Mouse (Mus musculus): ENCODE measurements around the gene Phxr2. TPM values are rescaled to one million over a fixed set of nuclear protein-coding genes. Genes with fewer than 3 reads are reported as not detected.

Phxr2 gene
- polyA plus RNA-seq, 1 experiment from 2014 or later, result not detected

GRCm38 (mm10) chr10:99126954-99127353 lies 829 bp upstream of the Phxr2 start:
- 91% methylated on average over 14 of the region's 14 CpGs for WGBS
- H3K36me3 ChIP-seq (ENCODE audit: control insufficient read depth, insufficient read depth, low read length), result 0 out of 2 replicates have a peak, but pooled peaks cover 2% of the 10 kb centered on the region
- ATAC-seq (ENCODE audit: insufficient read depth, low FRiP score, low TSS enrichment) (no peak), DNase-seq (ENCODE audit: low spot score) (no peak)
- no peak overlapping the region for H3K4me2 ChIP-seq (ENCODE audit: low read depth)
- no peaks in the 10 kb centered on the region for H3K27me3 ChIP-seq (ENCODE audit: control insufficient read depth, insufficient read depth, low read length)
- H3K9me3 ChIP-seq (ENCODE audit: control insufficient read depth, low read length), result no peaks in the 10 kb centered on the region
- H3K4me1 ChIP-seq (ENCODE audit: control insufficient read depth, insufficient read depth, low read length), result no peaks in the 10 kb centered on the region
- no peak overlapping the region for H3K4me3 ChIP-seq (ENCODE audit: low read depth, low read length)
- no peak overlapping the region for H3K9ac ChIP-seq (ENCODE audit: low read length)
- H3K27ac ChIP-seq (ENCODE audit: low read depth, low read length), result no peak overlapping the region

DNA sequence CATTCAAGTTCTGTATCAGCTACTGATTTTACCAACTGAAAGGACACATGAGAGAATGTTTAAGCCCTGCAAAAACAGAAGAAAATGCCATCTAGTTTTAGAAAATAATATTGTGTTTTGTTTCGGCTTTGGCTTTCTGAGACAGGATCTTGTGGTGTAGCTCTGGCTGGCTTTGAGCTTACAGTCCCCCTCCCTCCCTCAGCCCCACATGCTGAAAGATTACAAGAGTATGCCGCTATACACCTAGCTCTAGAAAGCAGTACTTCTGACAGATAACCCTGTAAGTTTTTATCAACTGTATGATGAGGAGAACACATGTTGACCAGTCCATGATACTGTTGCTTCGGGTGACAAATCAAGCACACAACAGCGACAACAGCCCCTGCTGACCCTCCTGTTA lies 6.7 kb downstream of the Phxr2 start:
- no peak overlapping the region for H3K4me3 ChIP-seq (ENCODE audit: low read depth, low read length)
- H3K9me3 ChIP-seq (ENCODE audit: control insufficient read depth, low read length), result no peaks in the 10 kb centered on the region
- H3K4me1 ChIP-seq (ENCODE audit: control insufficient read depth, insufficient read depth, low read length), result peaks cover 2% of the 10 kb centered on the region; the same call in 1 of the 2 replicates
- DNase-seq (ENCODE audit: low spot score), result no peak
- H3K4me2 ChIP-seq (ENCODE audit: low read depth), result no peak overlapping the region
- WGBS, result 81% methylated on average over 4 of the region's 4 CpGs
- H3K36me3 ChIP-seq (ENCODE audit: control insufficient read depth, insufficient read depth, low read length), result no peaks in the 10 kb centered on the region
- no peak for ATAC-seq (ENCODE audit: insufficient read depth, low FRiP score, low TSS enrichment)
- no peaks in the 10 kb centered on the region for H3K27me3 ChIP-seq (ENCODE audit: control insufficient read depth, insufficient read depth, low read length)
- no peak overlapping the region for H3K9ac ChIP-seq (ENCODE audit: low read length)
- no peak overlapping the region for H3K27ac ChIP-seq (ENCODE audit: low read depth, low read length)

GRCm38 (mm10) chr10:99118697-99119096 lies 7.4 kb downstream of the Phxr2 start:
- Histone ChIP-seq H3K9ac (ENCODE audit: low read length) (no peak overlapping the region), H3K4me1 (ENCODE audit: control insufficient read depth, insufficient read depth, low read length) (peaks cover 2% of the 10 kb centered on the region), H3K9me3 (ENCODE audit: control insufficient read depth, low read length) (no peaks in the 10 kb centered on the region), H3K27me3 (ENCODE audit: control insufficient read depth, insufficient read depth, low read length) (no peaks in the 10 kb centered on the region), H3K4me3 (ENCODE audit: low read depth, low read length) (no peak overlapping the region), H3K36me3 (ENCODE audit: control insufficient read depth, insufficient read depth, low read length) (no peaks in the 10 kb centered on the region), H3K27ac (ENCODE audit: low read depth, low read length) (no peak overlapping the region), H3K4me2 (ENCODE audit: low read depth) (no peak overlapping the region)
- ATAC-seq (ENCODE audit: insufficient read depth, low FRiP score, low TSS enrichment), result no peak
- 67% methylated on average over 6 of the region's 6 CpGs for WGBS
- no peak for DNase-seq (ENCODE audit: low spot score)

DNA sequence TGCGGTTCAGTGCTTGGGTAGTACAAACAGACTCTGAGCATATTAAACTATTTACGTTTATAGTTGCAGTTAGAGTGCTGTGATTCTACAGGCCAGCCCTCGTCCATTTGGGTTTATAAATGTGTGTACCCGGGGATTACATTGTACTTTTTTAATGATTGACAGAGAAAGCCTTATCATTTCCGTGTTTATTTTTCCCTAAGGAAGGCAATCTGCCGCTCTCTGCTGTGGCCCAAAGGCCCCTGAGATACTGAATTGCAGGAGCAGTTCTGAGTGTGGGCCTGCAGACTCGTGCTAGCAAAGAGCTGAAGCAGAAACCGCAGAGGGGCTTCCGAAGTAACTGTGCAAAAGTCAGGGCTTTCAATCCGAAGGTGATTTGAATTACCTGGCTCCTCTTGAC lies 8.2 kb downstream of the Phxr2 start:
- no peaks in the 10 kb centered on the region for H3K27me3 ChIP-seq (ENCODE audit: control insufficient read depth, insufficient read depth, low read length)
- H3K4me2 ChIP-seq (ENCODE audit: low read depth), result no peak overlapping the region
- DNase-seq (ENCODE audit: low spot score), result no peak
- no peaks in the 10 kb centered on the region for H3K9me3 ChIP-seq (ENCODE audit: control insufficient read depth, low read length)
- no peak overlapping the region for H3K4me3 ChIP-seq (ENCODE audit: low read depth, low read length)
- no peaks in the 10 kb centered on the region for H3K36me3 ChIP-seq (ENCODE audit: control insufficient read depth, insufficient read depth, low read length)
- WGBS, result 82% methylated on average over 10 of the region's 10 CpGs
- no peak for ATAC-seq (ENCODE audit: insufficient read depth, low FRiP score, low TSS enrichment)
- H3K4me1 ChIP-seq (ENCODE audit: control insufficient read depth, insufficient read depth, low read length), result peaks cover 2% of the 10 kb centered on the region
- H3K9ac ChIP-seq (ENCODE audit: low read length), result no peak overlapping the region
- H3K27ac ChIP-seq (ENCODE audit: low read depth, low read length), result no peak overlapping the region

DNA sequence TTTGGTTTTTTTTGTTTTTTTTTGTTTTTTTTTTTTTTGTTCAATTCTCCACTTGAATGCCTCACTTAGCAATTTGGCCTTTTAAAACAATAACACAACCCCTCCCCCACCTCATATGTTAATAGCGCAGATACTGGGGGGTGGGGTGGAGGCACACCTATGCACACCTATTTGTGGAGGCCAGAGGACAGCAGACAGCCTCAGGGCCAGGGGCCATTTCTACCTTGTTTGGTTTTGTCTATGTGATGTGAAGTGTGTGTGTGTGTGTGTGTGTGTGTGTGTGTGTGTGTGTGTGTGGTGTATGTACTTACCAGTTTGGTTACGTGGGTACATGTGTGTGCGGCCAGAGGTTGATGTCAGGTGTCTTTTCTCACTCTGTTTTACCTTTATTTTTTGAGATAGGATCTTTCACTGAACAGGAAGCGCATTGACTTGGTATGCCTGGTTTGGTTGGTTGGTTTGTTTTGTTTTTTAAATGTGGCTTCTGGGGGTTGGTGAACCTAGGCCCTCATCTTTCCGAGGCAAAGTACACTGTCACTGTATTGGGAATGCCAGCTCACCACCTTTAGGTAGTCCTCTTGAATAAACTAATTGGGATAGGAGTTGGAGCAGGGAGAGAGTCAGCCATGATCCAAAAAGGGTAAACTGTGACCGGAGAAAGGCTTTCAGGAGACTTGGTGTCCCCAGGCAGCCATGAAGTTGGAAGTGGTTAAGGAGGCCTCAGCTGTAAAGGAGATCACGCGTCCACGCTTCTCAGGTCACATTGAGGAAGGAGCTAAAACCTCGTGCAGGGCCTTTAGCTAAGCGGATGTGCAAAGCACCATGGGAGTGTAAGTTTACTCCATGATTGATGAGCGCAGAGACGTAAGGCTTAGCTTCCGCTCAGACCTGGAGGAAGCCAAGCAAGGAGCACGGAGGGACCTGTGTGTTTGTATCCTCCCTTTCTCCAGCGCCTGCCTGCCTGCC lies 9.2 kb downstream of the Phxr2 start:
- H3K27me3 ChIP-seq (ENCODE audit: control insufficient read depth, insufficient read depth, low read length), result no peaks in the 10 kb centered on the region
- no peak overlapping the region for H3K27ac ChIP-seq (ENCODE audit: low read depth, low read length)
- no peak overlapping the region for H3K4me2 ChIP-seq (ENCODE audit: low read depth)
- H3K36me3 ChIP-seq (ENCODE audit: control insufficient read depth, insufficient read depth, low read length), result no peaks in the 10 kb centered on the region
- DNase-seq (ENCODE audit: low spot score) (no peak), ATAC-seq (ENCODE audit: insufficient read depth, low FRiP score, low TSS enrichment) (no peak)
- H3K9me3 ChIP-seq (ENCODE audit: control insufficient read depth, low read length), result no peaks in the 10 kb centered on the region
- H3K9ac ChIP-seq (ENCODE audit: low read length), result no peak overlapping the region
- H3K4me1 ChIP-seq (ENCODE audit: control insufficient read depth, insufficient read depth, low read length), result peaks cover 2% of the 10 kb centered on the region
- WGBS, result 78% methylated on average over 16 of the region's 16 CpGs
- H3K4me3 ChIP-seq (ENCODE audit: low read depth, low read length), result no peak overlapping the region

DNA sequence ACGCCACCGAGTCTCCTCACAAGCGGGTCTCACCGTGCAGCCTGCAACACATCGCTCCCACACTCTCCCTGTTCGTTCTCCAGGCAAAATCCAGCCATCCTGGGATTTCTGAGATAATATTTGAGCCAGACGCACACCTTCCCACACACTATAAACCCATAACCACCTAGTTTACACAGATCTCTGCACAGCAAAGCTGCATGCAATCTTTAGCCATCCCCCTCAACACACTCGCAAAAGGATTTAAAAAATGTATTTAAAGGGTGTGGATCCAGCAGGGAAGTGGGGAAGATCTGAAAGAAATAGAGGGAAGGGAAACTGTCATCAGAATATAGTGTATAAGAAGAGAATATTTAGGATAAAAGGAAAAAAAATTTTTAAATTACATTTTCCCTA lies 9.9 kb downstream of the Phxr2 start:
- Histone ChIP-seq H3K4me1 (ENCODE audit: control insufficient read depth, insufficient read depth, low read length) (peaks cover 2% of the 10 kb centered on the region), H3K4me3 (ENCODE audit: low read depth, low read length) (no peak overlapping the region), H3K4me2 (ENCODE audit: low read depth) (no peak overlapping the region), H3K27ac (ENCODE audit: low read depth, low read length) (no peak overlapping the region), H3K9ac (ENCODE audit: low read length) (no peak overlapping the region), H3K9me3 (ENCODE audit: control insufficient read depth, low read length) (no peaks in the 10 kb centered on the region), H3K27me3 (ENCODE audit: control insufficient read depth, insufficient read depth, low read length) (no peaks in the 10 kb centered on the region), H3K36me3 (ENCODE audit: control insufficient read depth, insufficient read depth, low read length) (no peaks in the 10 kb centered on the region)
- no peak for DNase-seq (ENCODE audit: low spot score)
- 62% methylated on average over 8 of the region's 8 CpGs for WGBS
- no peak for ATAC-seq (ENCODE audit: insufficient read depth, low FRiP score, low TSS enrichment)

DNA sequence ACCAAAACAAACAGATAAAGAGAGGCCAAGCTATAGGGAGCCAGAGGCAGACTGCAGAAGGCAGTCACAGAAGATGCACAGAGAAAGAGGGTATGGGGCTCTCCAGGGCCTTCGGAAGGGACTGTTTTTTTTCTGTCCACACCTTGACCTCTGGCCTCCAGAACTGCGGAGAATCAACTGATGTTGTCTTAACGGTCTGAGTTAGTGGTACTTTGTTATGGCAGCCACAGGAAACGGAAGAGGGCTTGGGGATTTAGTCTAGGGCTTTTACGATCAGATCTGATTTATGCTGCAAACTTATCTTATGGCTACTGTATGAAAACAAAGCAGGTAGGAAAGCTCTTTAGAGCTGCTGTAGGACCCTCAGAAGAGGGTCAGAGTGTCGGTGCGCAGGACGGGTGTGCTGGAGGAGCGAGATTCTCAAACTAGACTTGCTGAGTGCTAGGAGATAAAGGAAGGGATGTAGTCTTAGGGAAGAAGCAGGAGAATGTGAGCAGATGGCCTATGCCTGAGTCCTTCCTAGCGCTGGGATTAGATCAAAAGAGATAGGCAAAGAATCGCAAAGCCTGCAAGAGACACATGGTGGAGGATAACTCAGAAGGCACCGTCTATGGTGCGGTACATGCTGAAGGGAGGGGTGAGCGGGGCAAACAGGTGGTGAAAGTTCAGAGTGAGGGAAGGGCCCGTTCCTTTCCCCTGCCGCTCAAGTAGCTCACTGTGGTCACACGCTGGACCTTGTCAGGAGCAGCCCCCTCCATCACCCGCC lies 10.5 kb downstream of the Phxr2 start:
- no peak overlapping the region for H3K4me2 ChIP-seq (ENCODE audit: low read depth)
- no peak overlapping the region for H3K4me3 ChIP-seq (ENCODE audit: low read depth, low read length)
- DNase-seq (ENCODE audit: low spot score) (peak; percentile 22), ATAC-seq (ENCODE audit: insufficient read depth, low FRiP score, low TSS enrichment) (no peak)
- H3K27ac ChIP-seq (ENCODE audit: low read depth, low read length), result no peak overlapping the region
- no peaks in the 10 kb centered on the region for H3K27me3 ChIP-seq (ENCODE audit: control insufficient read depth, insufficient read depth, low read length)
- H3K36me3 ChIP-seq (ENCODE audit: control insufficient read depth, insufficient read depth, low read length), result no peaks in the 10 kb centered on the region
- peaks cover 2% of the 10 kb centered on the region for H3K4me1 ChIP-seq (ENCODE audit: control insufficient read depth, insufficient read depth, low read length)
- 44% methylated on average over 18 of the region's 18 CpGs for WGBS
- no peak overlapping the region for H3K9ac ChIP-seq (ENCODE audit: low read length)
- no peaks in the 10 kb centered on the region for H3K9me3 ChIP-seq (ENCODE audit: control insufficient read depth, low read length)

- H3K27me3 ChIP-seq (ENCODE audit: control insufficient read depth, insufficient read depth, low read length), result no peaks in the 10 kb centered on the region
- no peak for DNase-seq (ENCODE audit: low spot score)
- H3K4me3 ChIP-seq (ENCODE audit: low read depth, low read length), result no peak overlapping the region
- H3K9me3 ChIP-seq (ENCODE audit: control insufficient read depth, low read length), result no peaks in the 10 kb centered on the region
- H3K9ac ChIP-seq (ENCODE audit: low read length), result no peak overlapping the region
- H3K36me3 ChIP-seq (ENCODE audit: control insufficient read depth, insufficient read depth, low read length), result peaks cover 6% of the 10 kb centered on the region
- peaks cover 2% of the 10 kb centered on the region for H3K4me1 ChIP-seq (ENCODE audit: control insufficient read depth, insufficient read depth, low read length)
- H3K27ac ChIP-seq (ENCODE audit: low read depth, low read length), result no peak overlapping the region
- 78% methylated on average over 8 of the region's 8 CpGs for WGBS
- no peak overlapping the region for H3K4me2 ChIP-seq (ENCODE audit: low read depth)
- ATAC-seq (ENCODE audit: insufficient read depth, low FRiP score, low TSS enrichment), result no peak
These were observed 11.8 kb downstream of the Phxr2 start for GRCm38 (mm10) chr10:99114295-99114694.

All from neural tube, embryonic 11.5 days (tissue).